Mouse (Mus musculus): Measurements from ENCODE around the gene Wdfy4. TPM values are rescaled to one million over a fixed set of nuclear protein-coding genes. Genes with fewer than 3 reads are reported as not detected.

Gene Wdfy4
- total RNA-seq, 4 experiments from 2014 or later = 1.6 to 6.6 (median 4.7) TPM

DNA sequence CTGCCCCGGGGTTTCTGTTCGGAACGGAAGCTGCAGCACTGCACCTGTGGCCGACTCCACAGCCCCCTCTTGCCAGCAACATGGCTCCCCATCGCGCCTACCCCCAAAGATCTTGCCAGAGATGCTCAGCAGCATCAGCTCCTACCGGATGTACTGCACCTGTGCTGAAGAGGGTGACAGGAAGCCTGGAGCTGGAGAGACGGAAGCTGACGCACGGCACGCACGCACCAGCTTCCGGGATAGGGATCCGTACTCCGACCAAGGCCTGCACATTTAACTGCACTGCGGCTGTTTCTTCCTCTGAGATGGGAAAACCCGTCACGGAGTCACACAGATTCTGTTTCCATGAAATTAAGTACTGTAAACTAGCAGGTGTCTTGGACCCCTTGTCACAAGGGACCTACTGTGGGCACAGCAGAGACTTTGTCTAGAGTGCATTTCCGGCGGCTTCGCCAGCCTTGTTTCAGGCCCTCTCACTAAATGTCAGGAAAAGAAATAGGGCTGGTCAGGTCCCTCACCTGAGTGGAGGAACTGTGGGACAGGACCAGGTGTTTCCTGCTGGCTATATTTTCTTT, 4.6 kb upstream of the Wdfy4 start:
- no peak for DNase-seq (ENCODE audit: low spot score in 2 of 2)

DNA sequence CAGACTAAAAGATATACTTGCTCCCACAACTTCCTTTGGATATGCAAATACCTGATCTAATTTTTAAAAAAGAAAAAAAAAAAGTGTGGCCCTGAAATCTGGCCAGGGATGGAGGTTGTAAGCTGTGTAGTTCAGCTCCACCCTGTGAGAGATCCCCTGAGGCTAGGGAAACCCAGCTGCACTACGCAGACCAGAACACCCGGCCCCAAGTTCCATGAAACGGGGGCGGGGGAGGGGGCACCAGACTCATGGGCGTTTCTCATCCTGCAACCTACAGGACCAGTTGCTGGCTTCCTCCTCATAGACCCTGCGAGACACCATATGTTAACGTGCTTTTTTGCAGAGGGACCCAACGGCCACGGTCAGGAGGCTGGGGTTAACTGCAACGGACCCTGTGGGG, 3.9 kb upstream of the Wdfy4 start:
- DNase-seq (ENCODE audit: low spot score in 2 of 2) = no peak

DNA sequence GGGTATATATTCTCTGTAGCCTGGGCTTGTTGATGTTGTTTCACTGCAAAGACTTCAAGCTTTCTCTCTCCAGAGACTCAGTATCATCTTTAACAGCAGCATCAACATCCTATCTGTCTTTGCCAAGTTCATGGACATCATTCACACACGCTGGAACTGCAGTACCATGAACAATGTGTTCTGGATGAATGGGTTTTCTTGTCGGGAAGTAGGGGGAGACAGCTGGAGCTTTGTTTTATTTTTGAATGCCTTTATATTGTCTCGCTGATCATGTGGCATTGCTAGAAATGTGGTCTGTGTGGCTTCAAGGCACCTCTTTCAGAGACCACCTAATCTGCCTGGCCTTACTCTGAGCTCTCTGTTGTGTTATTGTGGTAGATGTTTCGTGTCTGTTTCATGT, 1.9 kb upstream of the Wdfy4 start:
- peak in 1 of 2 experiments; percentile 7 for DNase-seq (ENCODE audit: low spot score in 2 of 2)

DNA sequence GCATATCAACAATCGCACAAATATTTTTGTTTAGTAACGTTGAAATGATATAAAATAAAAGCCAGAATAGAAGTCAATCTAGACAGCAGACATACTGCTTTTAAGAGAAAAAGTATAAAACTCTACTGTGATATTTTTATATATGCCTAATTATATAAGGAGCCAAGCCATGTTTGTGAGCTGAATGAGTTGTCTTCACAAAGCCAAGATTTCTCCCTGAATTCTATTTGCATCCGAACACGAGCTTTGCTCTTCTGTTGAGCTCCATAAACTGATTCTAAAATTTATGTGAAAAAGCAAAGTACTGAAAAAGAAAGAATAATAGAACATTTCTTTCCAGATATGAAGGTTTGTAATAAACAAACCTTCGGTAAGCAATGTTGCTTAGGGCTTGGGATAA, 5.2 kb downstream of the Wdfy4 start:
- DNase-seq (ENCODE audit: low spot score in 2 of 2) = no peak

DNA sequence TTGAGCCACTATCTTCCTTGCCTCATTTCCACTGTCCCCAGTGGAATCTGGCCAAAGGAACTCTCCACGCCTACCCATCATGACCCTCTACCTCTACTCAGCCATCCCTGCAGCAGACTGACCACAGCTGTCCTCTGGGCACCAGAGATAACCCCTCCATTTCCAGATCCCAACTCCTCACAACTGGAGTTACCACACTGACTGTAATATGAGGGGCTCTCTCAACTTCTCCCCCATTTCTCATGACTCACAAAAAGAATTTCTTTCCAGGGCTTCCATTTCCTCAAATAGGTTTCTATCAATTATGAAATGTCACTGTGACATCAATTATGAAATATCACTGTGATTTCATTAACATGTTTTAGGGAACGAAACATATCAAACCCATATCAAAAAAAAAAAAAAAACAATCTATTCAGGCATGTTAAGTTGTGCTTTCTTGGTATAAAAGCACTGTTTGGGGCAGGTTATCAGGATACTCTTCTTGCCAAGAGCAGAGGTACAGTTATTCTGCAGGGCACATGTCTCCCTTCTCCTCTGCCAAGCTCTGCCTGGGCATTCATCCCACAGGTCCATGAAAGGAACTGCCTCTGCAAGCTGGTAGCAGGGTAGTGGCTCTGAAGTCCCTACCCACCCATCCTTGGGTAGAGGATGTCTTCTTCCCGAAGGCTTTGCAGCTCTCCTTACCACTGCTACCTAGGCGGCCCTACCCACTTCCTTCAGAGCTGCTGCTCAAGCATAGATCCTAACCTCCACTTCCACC, 10.1 kb downstream of the Wdfy4 start:
- no peak for DNase-seq (ENCODE audit: low spot score in 2 of 2)

DNA sequence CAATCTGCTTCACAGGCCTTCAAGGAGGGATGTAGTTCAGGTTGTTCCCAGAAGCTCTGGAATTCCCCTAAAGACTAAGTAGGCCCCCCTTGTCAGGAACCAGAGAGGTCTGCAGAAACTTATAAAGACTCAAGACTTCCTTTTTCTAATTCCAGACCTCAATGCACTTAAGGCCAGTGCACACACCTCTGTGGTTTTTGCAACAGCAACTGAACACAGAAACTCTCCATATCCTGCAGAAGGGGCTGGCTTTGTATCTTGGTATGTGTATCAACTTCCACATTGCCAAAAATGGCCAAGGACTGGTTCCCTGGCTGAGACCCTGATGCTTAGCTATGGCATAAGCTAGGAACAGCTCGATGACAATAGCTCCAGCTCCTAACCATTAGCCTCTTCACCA, 13.4 kb downstream of the Wdfy4 start:
- DNase-seq (ENCODE audit: low spot score in 2 of 2) = no peak

DNA sequence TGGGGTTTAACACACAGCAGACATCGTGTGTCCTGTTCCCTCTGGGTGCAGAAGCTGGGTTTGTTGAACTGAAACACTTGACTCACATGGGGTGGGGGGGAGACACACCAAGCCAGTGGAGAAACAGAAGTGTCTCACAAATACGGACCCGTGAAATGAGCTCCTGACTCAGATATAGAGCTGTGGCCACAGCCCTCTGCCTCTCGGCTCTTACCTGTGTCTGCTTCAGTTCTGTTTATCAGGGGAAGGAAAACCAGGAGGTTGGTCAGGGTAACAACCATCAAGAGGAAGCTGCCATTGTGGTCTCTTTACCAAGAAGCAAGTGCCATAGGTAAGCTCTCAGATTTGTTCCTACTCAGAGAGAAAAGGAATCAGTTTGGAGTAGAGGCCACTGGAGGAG, 16.6 kb downstream of the Wdfy4 start:
- DNase-seq (ENCODE audit: low spot score in 2 of 2) = no peak

DNA sequence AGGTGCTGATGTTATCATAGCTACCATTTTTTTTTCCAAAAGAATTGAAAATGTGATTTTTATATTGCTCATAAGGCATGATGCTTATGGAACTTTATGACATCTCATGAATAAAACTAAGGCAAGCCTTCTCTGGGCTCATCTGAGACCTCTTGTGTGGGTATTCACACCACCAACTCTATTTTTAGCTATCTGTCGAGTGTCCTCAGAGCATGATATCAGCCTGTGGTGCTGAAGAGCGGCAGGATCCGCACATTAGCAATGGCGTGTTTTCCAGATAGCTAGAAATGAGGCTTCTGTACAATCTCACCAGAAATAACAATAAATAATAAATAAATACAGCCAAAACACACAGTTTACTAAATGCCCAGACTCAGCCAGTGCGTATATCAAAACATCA, 23.1 kb downstream of the Wdfy4 start:
- DNase-seq (ENCODE audit: low spot score in 2 of 2) = no peak

DNA sequence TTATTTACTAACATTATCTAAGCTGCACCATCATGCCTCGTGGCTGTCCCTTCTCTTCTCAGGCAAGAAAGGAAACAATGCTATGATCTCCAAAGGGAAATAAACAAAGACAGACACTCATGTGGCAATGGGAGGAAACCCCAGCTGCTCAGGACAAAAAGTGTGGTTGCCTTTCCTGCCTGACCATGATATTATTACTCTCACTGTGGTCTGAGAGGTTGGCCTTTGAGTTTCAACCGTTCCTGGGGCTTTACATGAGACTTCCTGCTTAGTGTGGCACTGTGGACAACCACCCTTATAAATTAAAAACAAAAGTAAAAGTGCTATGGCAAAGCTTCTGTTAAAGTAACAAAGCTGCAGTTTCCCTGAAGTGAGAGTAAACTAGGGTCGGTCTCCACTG, 27.0 kb downstream of the Wdfy4 start:
- no peak for DNase-seq (ENCODE audit: low spot score in 2 of 2)

DNA sequence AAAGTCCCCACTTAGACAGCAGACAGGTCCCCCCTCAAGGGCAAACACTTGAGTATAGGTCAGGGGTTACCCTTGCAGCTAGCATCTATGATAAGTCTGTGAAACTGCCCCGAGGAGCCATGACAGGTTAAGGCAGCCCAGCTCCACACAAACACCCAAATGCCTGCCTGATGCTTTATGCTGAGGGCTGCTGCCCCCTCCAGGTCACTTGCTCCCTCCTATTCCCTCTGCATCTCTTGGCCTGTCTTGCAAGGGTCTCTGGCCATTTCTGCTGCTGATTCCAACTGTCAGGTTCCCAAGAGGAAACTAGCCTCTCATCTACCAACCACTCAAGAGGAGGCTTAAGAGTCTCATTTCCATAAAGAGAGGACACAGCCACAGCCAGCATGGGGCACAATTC, 32.4 kb downstream of the Wdfy4 start:
- no peak for DNase-seq (ENCODE audit: low spot score in 2 of 2)

DNA sequence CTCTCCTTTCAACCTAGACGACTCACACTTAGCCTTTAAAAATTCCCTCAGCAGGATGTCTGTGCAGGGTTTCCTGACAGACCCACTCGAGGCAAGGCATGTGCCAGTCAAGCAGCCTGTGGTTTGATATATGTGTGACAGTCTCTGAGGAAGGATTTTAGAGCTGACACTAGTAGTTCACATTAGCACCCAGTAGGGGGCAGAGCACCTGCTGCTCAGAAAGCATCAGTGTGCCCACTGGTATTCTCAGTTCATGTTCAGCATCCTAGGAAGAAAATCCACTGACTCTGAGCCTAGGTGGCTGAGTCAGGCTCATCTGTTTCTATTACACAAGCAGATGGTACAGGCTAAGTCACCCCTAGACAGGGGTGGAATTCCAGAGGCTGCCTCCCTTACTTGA, 39.0 kb downstream of the Wdfy4 start:
- DNase-seq (ENCODE audit: low spot score in 2 of 2) = peak in 1 of 2 experiments; percentile 25

DNA sequence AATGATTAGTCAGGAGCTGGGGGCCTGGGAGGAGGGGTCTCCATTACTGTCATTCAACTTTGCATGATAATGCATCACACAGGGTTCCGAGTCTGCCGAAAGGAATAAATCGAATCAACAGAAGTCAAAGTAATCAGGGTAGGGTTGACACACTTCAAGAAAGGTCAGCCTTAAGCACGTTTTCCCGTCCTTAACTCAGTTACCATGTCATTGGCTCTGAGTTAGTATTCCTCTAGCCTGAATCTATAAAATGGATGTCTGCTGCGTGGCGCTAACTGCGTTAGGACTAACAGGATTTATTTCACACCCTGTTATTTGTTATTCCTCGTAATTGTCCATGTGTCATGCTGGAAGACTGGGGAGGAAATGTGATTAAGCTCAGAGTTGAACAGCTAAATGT, 48.5 kb downstream of the Wdfy4 start:
- DNase-seq (ENCODE audit: low spot score in 2 of 2) = no peak

DNA sequence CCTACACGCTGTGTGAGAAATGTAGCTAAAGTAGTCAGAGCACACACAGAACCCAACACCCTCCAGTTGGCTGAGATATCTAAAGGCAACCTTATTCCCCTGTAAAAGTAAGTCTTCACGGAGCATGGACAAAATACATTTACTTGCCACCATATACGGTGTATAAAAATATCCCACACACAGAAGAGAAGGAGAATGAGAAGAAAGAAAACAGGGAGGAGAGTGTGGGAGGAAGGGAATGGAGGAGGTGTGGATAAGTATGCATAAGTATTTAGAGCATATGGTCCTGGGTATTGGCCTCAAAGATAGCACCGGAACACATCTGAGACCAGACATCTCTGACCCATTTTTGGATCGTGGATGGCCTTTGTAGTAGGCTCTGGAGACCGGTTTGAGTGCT, 50.1 kb downstream of the Wdfy4 start:
- no peak for DNase-seq (ENCODE audit: low spot score in 2 of 2)

DNA sequence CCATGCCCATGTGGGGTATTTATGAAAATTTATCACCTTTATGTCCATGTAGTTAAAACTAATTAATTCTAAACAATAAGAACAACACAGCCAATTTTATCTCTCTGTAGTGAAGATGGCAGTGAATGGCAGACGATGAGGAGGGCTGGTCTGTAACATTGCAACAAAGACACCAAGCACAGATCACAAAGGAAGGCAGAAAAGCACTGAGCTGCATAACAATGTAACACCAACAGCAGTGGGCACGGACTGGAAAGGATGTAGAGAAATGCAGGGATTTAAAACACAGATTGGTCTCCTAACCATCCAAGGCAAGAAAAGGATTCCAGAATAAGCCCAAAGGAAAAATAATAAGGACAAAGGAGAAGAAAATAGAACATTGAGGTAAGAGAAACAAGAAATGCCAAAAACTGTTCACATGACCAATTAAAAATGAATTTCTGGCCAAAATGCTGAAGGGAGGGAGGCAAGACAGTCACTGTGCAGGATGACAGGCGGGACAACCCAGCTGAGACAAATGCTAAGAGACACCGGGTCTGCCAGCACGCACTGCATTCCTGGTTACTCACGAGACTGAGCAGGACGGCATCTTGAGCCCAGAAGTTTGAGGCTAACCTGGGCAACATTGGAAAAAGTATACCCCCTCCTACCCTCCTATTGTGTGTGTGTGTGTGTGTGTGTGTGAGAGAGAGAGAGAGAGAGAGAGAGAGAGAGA, 54.1 kb downstream of the Wdfy4 start:
- DNase-seq (ENCODE audit: low spot score in 2 of 2) = no peak

DNA sequence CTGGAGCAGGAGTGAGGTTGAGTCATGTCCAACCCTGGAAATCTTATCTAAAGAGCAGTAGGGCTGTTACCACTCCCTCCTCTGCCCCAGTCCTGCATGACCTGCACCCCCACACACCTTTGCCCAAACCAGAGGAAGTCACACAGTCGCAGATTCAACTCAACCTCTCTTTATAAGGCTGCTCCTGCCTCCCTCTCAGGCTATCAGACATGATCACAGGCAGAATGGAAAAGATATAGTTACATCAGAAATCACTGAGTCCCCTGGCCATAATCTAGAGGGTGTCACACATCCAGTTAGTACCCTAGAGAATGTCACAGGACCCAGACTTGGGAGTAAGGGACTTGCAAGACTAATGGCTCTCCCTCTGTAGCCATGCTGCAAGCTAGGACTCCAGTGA, 68.7 kb downstream of the Wdfy4 start:
- no peak for DNase-seq (ENCODE audit: low spot score in 2 of 2)

DNA sequence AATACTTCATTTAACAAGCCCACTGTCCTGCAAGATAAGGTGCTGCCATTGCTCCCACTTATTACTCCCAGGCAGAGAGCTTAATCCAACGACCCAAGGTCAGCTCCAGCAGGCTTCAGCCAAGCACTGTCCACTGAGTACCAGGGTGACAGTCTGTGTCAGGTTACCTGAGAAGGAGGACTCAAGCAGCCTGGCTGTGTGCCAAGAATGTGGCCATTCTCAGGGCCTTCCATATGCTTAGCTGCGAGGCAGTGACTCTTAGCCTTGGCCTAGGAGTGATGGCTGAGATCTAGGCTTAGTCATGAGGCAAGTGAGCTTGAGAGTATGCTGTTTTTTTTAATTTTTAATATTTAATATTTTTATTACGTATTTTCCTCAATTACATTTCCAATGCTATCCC, 80.5 kb downstream of the Wdfy4 start:
- no peak for DNase-seq (ENCODE audit: low spot score in 2 of 2)

DNA sequence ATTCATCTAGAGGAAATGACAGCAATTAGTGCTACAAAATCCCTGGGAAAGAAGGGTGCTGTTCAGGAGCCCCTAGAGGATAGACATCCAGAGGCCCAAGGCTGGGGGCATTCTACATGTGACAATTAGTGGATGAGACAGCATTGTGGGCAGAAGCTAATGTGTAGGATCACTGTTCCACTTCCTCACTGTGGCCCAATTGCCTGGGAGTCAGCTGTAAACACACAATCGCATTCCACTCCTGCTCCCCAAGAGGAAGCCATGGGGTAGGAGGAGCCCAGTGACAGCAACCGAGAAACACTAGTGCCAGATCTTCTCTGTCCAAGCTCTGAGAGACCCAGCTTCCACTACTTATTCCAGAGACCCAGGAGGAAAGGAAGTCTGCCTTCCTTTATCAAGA, 83.7 kb downstream of the Wdfy4 start:
- DNase-seq (ENCODE audit: low spot score in 2 of 2) = no peak

DNA sequence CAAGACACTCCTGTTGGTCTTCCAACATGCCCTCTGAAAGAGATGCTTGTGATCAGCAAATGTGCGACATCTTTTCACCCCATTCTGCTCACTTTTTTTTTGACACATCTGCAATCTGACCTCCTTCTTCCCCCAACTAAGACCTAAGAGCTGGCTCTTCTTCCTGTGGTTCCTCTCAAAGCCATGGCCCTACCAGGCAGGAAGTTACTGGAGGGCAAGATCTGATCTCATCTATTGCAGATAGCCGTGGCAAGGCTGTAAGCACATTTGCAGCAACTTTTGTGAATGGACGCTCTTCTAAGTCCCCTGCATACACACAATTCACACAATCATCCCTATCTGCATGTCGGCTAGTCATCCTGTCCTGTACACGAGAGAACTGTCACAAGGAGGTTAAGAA, 85.4 kb downstream of the Wdfy4 start:
- no peak for DNase-seq (ENCODE audit: low spot score in 2 of 2)

DNA sequence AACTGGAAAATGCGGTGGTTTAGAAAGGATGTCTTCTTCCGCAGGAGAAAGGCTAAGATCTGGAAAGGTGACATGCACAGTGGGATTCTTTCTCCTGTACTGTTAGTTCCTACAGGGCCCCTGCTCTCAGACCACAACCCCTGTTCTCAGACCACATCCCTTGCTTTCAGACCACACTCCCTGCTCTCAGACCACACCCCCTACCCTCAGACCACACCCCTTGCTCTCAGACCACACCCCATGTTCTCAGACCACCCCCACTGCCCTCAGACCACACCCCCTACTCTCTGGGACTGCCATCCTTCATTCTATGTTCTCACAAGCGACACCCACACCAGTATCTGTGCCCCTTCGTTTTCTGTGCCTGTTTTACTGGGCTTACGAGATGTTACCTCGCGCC, 86.2 kb downstream of the Wdfy4 start:
- DNase-seq (ENCODE audit: low spot score in 2 of 2) = no peak

DNA sequence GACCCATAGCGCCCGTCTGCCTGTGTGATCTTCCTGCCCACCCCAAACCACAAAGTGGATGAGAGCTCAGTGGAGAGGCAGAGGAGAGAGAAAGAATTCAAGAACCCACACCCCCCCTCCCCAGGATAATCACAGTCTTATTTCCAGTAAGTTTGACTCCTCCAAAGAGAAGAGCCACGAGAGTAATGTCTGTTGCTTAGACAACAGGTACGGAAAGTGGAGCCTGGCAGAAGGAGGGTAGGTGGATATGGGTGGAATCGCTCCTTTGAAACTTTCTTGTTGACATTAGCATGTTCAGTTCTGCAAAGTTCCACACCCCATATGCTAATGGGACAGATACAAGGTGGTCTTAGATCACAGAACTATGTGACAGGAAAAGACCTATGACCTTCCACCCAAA, 88.8 kb downstream of the Wdfy4 start:
- no peak for DNase-seq (ENCODE audit: low spot score in 2 of 2)

DNA sequence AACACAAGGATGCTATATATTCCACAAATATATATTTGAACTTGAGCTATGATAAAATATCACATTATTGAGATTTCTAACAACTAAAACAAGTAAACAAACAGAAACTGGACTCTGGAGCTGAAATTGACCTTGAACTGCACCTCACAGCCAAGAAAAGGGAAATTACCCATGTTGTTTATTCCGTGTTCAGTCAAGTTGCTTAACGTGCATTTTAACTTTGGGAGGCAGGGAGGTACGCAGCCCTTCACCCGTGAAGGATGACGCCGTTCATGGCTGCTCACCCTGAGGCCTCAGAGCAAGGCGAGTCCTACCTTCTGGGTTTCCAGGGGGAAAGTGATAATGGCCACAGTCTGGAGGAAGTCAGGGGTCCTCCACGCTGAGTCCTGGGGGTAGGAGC, 102.0 kb downstream of the Wdfy4 start:
- no peak for DNase-seq (ENCODE audit: low spot score in 2 of 2)

DNA sequence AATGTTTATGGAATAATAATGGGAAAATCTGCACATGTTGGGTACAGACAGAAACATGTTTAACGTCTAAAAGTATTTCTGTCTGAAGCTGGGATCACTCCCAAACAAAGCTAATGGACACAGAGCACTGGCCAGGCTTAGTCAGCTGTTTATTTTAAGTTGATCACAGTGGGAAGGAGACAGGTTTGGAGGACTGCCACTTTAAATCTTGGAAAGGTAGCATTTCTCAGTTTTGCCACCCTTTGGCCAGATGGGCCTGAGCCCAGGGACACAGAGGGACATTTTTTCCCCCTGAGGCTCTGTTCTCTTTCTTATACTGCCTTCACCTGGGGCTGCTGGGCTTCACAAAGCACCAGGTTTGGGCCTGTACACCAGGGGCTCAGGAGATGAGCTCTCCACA, 103.0 kb downstream of the Wdfy4 start:
- no peak for DNase-seq (ENCODE audit: low spot score in 2 of 2)

DNA sequence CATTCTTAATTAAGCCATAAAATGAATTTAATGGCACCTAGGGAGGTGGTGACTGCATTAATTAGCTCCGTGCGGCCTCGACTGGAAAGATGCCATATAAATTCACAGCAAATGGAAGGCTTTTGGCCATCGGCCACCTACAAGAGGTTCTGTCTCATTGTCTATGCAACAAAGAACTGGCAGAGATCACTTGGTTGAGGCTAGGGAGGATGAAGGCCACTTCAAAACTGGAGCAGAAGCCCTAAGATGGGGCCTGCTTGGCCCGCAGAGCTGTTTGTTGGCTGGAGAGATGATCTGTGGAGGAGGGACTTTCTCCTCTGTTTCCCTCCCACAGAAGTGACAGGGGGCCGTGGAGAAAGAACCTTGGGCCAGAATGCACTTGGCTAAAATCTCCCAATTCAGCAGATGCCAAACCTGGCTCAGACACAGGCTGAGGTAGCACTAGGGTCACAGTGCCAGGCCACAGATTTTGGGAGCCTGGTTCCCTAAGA, 103.9 kb downstream of the Wdfy4 start:
- DNase-seq (ENCODE audit: low spot score in 2 of 2) = no peak
